Mouse (Mus musculus): ENCODE measurements around the gene Rad9a. TPM values are rescaled to one million over a fixed set of nuclear protein-coding genes. Genes with fewer than 3 reads are reported as not detected.

Rad9a gene
- polyA plus RNA-seq, 1 experiment from 2014 or later = 24.1 TPM

DNA sequence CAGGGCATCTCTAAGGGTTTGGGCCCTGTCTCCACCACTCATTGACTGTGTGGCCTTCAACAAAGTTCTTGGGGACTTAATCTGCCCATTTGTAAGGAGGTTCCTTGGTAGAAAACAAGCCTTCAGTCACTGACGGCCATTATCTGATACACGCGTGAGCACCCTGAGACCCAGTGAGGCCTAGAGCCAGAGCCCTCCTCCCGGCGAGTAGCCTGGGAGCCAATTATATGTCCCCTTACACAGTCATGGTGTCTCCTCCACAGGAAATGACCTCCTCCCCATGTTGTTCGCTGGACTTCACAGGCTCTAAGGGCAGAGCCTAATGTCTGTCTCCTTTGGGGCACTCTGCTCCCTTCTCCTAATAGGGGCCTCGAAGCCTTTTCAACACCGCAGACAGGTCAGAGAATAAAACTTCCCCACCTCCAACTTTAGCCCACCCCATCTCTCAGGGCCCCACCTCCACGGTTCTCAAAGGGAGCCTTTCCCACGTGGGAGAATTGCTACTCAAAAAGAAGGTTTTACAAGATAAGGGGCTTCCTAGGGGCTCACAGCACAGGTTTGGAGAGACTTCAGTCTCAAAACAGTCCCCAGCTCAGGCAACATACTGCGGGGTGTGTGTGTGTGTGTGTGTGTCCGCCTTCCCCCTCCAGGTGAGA is 55.0 kb downstream of the Rad9a start:
- WGBS (ENCODE audit: insufficient replicate concordance) = 59% methylated on average over 12 of the region's 12 CpGs
- Histone ChIP-seq H3K27me3 (ENCODE audit: control insufficient read depth, insufficient read depth, low read length) (no peaks in the 10 kb centered on the region), H3K9ac (ENCODE audit: low read depth, low read length) (no peak overlapping the region), H3K4me3 (ENCODE audit: low read depth, low read length) (no peak overlapping the region), H3K4me1 (ENCODE audit: control insufficient read depth, insufficient read depth, low read length) (peaks cover 7% of the 10 kb centered on the region), H3K9me3 (replicated peaks; ENCODE audit: control insufficient read depth, low read length) (no peaks in the 10 kb centered on the region; the same call in 1 of the 2 replicates), H3K36me3 (ENCODE audit: control insufficient read depth, insufficient read depth, low read length) (0 out of 2 replicates have a peak, but pooled peaks cover 8% of the 10 kb centered on the region), H3K27ac (ENCODE audit: low read depth, low read length) (no peak overlapping the region), H3K4me2 (no peak overlapping the region)
- ATAC-seq (replicated peaks; ENCODE audit: insufficient number of reproducible peaks, low FRiP score, low TSS enrichment) = no peak

DNA sequence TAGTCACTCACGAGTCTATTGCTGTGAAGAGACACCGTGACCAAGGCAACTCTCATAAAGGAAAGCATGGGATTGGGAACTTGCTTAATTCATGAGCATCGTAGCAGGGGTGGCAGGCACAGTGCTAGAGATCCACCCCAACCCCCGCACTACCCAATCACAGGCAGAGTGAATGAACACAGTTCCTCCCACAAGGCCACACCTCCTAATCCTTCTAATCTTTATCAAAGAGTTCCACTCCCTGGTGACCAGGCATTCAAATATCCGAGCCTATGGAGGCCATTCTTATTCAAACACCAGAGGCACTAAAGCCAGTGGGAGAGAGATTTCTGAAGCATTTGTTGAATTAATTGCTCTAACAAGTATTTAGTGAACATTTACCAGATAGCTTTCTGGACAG is 55.5 kb downstream of the Rad9a start:
- no peak overlapping the region for H3K9ac ChIP-seq (ENCODE audit: low read depth, low read length)
- no peaks in the 10 kb centered on the region for H3K27me3 ChIP-seq (ENCODE audit: control insufficient read depth, insufficient read depth, low read length)
- no peak overlapping the region for H3K4me2 ChIP-seq
- H3K27ac ChIP-seq (ENCODE audit: low read depth, low read length) = no peak overlapping the region
- ATAC-seq (replicated peaks; ENCODE audit: insufficient number of reproducible peaks, low FRiP score, low TSS enrichment) = no peak
- H3K4me3 ChIP-seq (ENCODE audit: low read depth, low read length) = no peak overlapping the region
- H3K9me3 ChIP-seq (replicated peaks; ENCODE audit: control insufficient read depth, low read length) = no peaks in the 10 kb centered on the region; the same call in 1 of the 2 replicates
- 0 out of 2 replicates have a peak, but pooled peaks cover 4% of the 10 kb centered on the region for H3K36me3 ChIP-seq (ENCODE audit: control insufficient read depth, insufficient read depth, low read length)
- 83% methylated on average over 5 of the region's 5 CpGs for WGBS (ENCODE audit: insufficient replicate concordance)
- H3K4me1 ChIP-seq (ENCODE audit: control insufficient read depth, insufficient read depth, low read length) = peaks cover 7% of the 10 kb centered on the region

Small RNAs within 50 kb of the gene (microRNA-seq; reads per million reads assigned to microRNA genes)
- not detected for gene Gm26115 (ENCODE audit: borderline number of aligned reads)

Other genes starting within 250 kb of the Rad9a start
- gene Aldh3b3, start 243.0 kb downstream of the Rad9a start, polyA plus RNA-seq (2014; fragmentation: Nextera tagmentation; extraction: Ambion mirVana) = not detected in 2 replicates
- 0.16 TPM in 1 of 2 replicates, not detected in the other for gene Aldh3b2, start 229.3 kb downstream of the Rad9a start, polyA plus RNA-seq (2014; fragmentation: Nextera tagmentation; extraction: Ambion mirVana)
- gene Acy3, start 215.1 kb downstream of the Rad9a start, polyA plus RNA-seq (2014; fragmentation: Nextera tagmentation; extraction: Ambion mirVana) = 8.0 and 11.3 TPM in 2 replicates
- gene Tbx10, start 208.9 kb downstream of the Rad9a start, polyA plus RNA-seq (2014; fragmentation: Nextera tagmentation; extraction: Ambion mirVana) = 0.11 TPM in 1 of 2 replicates, not detected in the other
- gene Nudt8, start 201.1 kb downstream of the Rad9a start, polyA plus RNA-seq (2014; fragmentation: Nextera tagmentation; extraction: Ambion mirVana) = 48.0 and 48.8 TPM in 2 replicates
- gene Gm49405, start 201.0 kb downstream of the Rad9a start, polyA plus RNA-seq (2014; fragmentation: Nextera tagmentation; extraction: Ambion mirVana) = 2.3 and 2.5 TPM in 2 replicates
- 64.5 and 65.9 TPM in 2 replicates for gene Doc2g, start 198.3 kb downstream of the Rad9a start, polyA plus RNA-seq (2014; fragmentation: Nextera tagmentation; extraction: Ambion mirVana)
- gene Ndufv1, start 188.9 kb downstream of the Rad9a start, polyA plus RNA-seq (2014; fragmentation: Nextera tagmentation; extraction: Ambion mirVana) = 369 and 417 TPM in 2 replicates
- gene Gstp1, start 163.7 kb downstream of the Rad9a start, polyA plus RNA-seq (2014; fragmentation: Nextera tagmentation; extraction: Ambion mirVana) = 359 and 387 TPM in 2 replicates
- gene Gstp2, start 155.6 kb downstream of the Rad9a start, polyA plus RNA-seq (2014; fragmentation: Nextera tagmentation; extraction: Ambion mirVana) = 2.9 and 3.4 TPM in 2 replicates
- gene Gstp3, start 142.1 kb downstream of the Rad9a start, polyA plus RNA-seq (2014; fragmentation: Nextera tagmentation; extraction: Ambion mirVana) = 0.49 TPM in 1 of 2 replicates, not detected in the other
- not detected in 2 replicates for gene Cabp2, start 120.1 kb downstream of the Rad9a start, polyA plus RNA-seq (2014; fragmentation: Nextera tagmentation; extraction: Ambion mirVana)
- 63.4 and 64.0 TPM in 2 replicates for gene Cdk2ap2, start 104.5 kb downstream of the Rad9a start, polyA plus RNA-seq (2014; fragmentation: Nextera tagmentation; extraction: Ambion mirVana)
- gene Pitpnm1, start 101.7 kb downstream of the Rad9a start, polyA plus RNA-seq (2014; fragmentation: Nextera tagmentation; extraction: Ambion mirVana) = 15.5 and 17.3 TPM in 2 replicates
- 91.4 and 93.4 TPM in 2 replicates for gene Aip, start 75.8 kb downstream of the Rad9a start, polyA plus RNA-seq (2014; fragmentation: Nextera tagmentation; extraction: Ambion mirVana)
- not detected in 2 replicates for gene Gpr152, start 61.9 kb downstream of the Rad9a start, polyA plus RNA-seq (2014; fragmentation: Nextera tagmentation; extraction: Ambion mirVana)
- gene Cabp4, start 57.6 kb downstream of the Rad9a start, polyA plus RNA-seq (2014; fragmentation: Nextera tagmentation; extraction: Ambion mirVana) = not detected in 2 replicates
- 109 and 113 TPM in 2 replicates for gene Coro1b, start 53.0 kb downstream of the Rad9a start, polyA plus RNA-seq (2014; fragmentation: Nextera tagmentation; extraction: Ambion mirVana)
- 1.3 and 1.7 TPM in 2 replicates for gene Ptprcap, start 48.1 kb downstream of the Rad9a start, polyA plus RNA-seq (2014; fragmentation: Nextera tagmentation; extraction: Ambion mirVana)
- gene Rps6kb2, start 38.3 kb downstream of the Rad9a start, polyA plus RNA-seq (2014; fragmentation: Nextera tagmentation; extraction: Ambion mirVana) = 34.3 and 38.1 TPM in 2 replicates
- gene Carns1, start 26.2 kb downstream of the Rad9a start, polyA plus RNA-seq (2014; fragmentation: Nextera tagmentation; extraction: Ambion mirVana) = 2.1 and 2.8 TPM in 2 replicates
- 1.0 and 1.3 TPM in 2 replicates for gene Tbc1d10c, start 10.4 kb downstream of the Rad9a start, polyA plus RNA-seq (2014; fragmentation: Nextera tagmentation; extraction: Ambion mirVana)
- gene Ppp1ca, start 9.6 kb downstream of the Rad9a start, polyA plus RNA-seq (2014; fragmentation: Nextera tagmentation; extraction: Ambion mirVana) = 749 and 760 TPM in 2 replicates
- 1.2 and 2.5 TPM in 2 replicates for gene Clcf1, start 12.6 kb upstream of the Rad9a start, polyA plus RNA-seq (2014; fragmentation: Nextera tagmentation; extraction: Ambion mirVana)
- not detected in 2 replicates for gene AC109138.7, start 12.7 kb upstream of the Rad9a start, polyA plus RNA-seq (2014; fragmentation: Nextera tagmentation; extraction: Ambion mirVana)
- 17.4 and 19.5 TPM in 2 replicates for gene Pold4, start 30.2 kb upstream of the Rad9a start, polyA plus RNA-seq (2014; fragmentation: Nextera tagmentation; extraction: Ambion mirVana)
- gene Ssh3, start 67.5 kb upstream of the Rad9a start, polyA plus RNA-seq (2014; fragmentation: Nextera tagmentation; extraction: Ambion mirVana) = 3.1 and 3.6 TPM in 2 replicates
- 2.1 and 2.2 TPM in 2 replicates for gene Ankrd13d, start 81.5 kb upstream of the Rad9a start, polyA plus RNA-seq (2014; fragmentation: Nextera tagmentation; extraction: Ambion mirVana)
- gene Grk2, start 104.6 kb upstream of the Rad9a start, polyA plus RNA-seq (2014; fragmentation: Nextera tagmentation; extraction: Ambion mirVana) = 12.0 and 14.2 TPM in 2 replicates
- 34.8 and 44.9 TPM in 2 replicates for gene Kdm2a, start 196.6 kb upstream of the Rad9a start, polyA plus RNA-seq (2014; fragmentation: Nextera tagmentation; extraction: Ambion mirVana)
- 28.5 and 31.1 TPM in 2 replicates for gene Rhod, start 237.8 kb upstream of the Rad9a start, polyA plus RNA-seq (2014; fragmentation: Nextera tagmentation; extraction: Ambion mirVana)

All from heart, embryonic 11.5 days (tissue).